Mouse (Mus musculus): ENCODE measurements around the gene Ccdc122. TPM values are rescaled to one million over a fixed set of nuclear protein-coding genes. Genes with fewer than 3 reads are reported as not detected.

The Ccdc122 gene
- 1 to 10 TPM; 1.1 to 2.0 TPM for total RNA-seq (2023)

DNA sequence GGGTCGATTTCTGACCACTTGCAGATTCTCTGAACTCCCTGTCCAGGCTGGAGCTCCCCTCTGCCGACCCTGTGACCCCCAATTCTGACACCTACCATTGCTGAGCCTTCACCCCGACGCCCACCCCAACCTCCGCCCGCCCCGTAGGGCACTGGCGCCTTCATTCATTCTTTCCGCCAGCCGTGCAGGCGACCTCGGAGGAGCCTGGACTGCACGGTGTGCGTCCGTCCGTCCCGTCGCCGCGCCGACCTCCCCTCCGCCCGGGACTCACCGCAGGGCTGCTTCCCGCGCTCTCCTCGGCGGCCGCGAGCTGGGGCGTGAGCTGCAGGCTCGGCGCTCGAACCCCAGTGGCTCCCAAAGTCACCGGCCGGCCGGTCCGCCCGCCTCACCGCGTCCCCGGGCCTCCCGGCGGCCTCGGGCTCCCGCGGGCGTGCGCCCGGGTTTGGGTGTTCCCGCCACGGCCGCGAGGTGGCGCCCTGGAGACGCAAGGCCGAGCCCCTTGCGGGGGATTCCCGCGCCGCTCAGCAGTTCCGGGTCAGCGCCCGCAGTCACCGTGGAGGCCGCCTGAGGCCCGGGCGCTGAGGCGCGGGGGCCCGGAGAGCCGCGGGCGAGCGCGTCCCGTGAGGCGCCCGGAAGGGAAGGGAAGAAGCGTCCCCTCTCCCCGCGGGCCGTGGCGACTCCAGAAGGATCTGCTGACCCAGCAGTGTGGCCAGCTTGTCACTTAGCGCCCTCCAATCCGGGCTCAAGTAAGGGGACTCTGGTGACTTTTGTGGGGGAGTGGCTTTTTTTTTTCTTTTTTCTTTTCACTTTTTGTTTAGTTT is at the start of gene Ccdc122, which contains the start of gene Lacc1:
Ccdc122 (plus strand) TSS at position 547 of the 821 bp plus-strand sequence.
Lacc1 (minus strand) TSS at position 679 of the 821 bp plus-strand sequence.

DNA sequence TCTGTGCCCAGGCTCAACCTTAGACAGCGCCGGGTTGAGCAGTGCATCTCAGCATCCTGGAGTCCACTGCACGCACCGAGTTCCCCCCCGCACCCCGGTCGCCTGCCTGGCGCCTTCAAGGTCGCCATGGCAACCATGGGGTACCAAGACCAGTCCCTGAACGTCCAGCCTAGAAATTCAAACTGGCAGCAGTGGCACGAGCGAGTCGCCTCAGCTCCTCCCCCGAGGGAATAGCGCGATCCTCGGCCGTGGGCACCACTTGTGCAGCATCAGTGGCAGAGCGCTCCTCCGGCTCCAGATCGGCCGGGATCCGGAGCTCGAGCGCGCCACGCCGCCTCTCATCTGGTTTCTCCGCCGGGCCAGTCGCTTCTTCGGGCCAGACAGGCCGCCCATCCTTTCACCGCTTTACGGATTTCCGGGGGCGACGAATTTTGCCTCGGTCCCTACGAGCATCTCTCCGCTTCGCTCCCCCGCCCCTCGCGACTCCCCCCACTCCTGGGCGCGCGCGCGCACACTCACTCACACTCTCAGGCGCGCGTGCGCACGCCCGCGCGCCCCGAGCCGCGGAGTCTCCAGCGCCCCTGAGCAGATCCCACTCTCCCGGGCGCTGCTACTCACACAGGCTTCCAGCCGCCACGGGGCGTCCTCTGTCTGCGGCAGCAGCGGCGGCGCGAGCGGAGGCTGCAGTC is 119.8 kb downstream of the Ccdc122 start, which contains the start of gene Enox1:
Enox1 (plus strand) TSS at position 542 of the 689 bp plus-strand sequence.

Other genes with a start within 250 kb of the Ccdc122 start
- gene Lacc1, start 132 bp downstream of the Ccdc122 start, total RNA-seq (2023): 1 to 10 TPM; 6.0 to 9.0 TPM
- not detected for gene Enox1, start 120.0 kb downstream of the Ccdc122 start, total RNA-seq (2023)

Data from B cell, adult 67 days (primary cell).